Comparison of ENCODE assay signal across 8 mouse cellular contexts in the genomic region with DNA sequence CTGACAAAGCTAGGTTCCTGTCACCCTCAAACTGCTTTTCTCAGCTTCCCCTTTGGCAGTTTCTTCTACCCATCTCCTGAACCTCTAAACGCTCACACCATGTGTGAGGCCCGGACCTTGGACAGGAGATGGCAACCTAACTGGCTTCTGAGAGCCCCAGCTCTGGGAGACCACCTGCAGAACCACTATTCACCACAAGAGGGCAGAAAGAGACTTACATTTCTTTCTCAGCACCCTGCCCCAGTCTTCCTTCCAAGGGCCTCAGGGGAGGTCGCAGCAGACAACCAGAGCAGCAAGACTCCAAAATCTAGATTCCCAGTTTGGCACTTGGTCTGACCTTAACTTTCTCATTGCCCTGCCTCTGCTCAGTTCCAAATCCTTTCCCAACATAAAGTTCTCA. TPM values are rescaled to one million over a fixed set of nuclear protein-coding genes. Genes with fewer than 3 reads are reported as not detected.
DNase-seq lines count a peak whose midpoint lies in the region; ATAC-seq and TF ChIP-seq lines count a peak whose summit lies in the region.

No protein-coding gene starts in this region.

- H3K36me3 ChIP-seq in G1E (replicated peaks), result no peaks in the 10 kb centered on the region
- H3K36me3 ChIP-seq in embryonic facial prominence, embryonic 10.5 days (replicated peaks), result peaks cover 95% of the 10 kb centered on the region
- H3K36me3 ChIP-seq in heart, postnatal 0 days (replicated peaks; ENCODE audit: control insufficient read depth, insufficient read depth, low read length), result peaks cover 15% of the 10 kb centered on the region
- H3K36me3 ChIP-seq in lung, embryonic 16.5 days (ENCODE audit: control insufficient read depth, insufficient read depth, low read length), result peaks cover 20% of the 10 kb centered on the region

- peak; percentile 71 for TF ChIP-seq CTCF in G1E (IDR thresholded peaks at IDR 0.05; ENCODE audit: low read depth, low read length)
- peak; percentile 85 for TF ChIP-seq CTCF in heart, postnatal 0 days (IDR thresholded peaks at IDR 0.05; ENCODE audit: low read depth)

- no peak overlapping the region for H3K4me2 ChIP-seq in heart, postnatal 0 days (ENCODE audit: low read depth, low read length)
- H3K4me2 ChIP-seq in lung, embryonic 16.5 days (ENCODE audit: low read depth, low read length), result no peak overlapping the region

- ATAC-seq in G1E (ENCODE audit: extremely low read depth, insufficient number of reproducible peaks, low FRiP score, poor library complexity, severe bottlenecking), result peak; percentile 15; the same call in 1 of the 2 replicates
- ATAC-seq in heart, postnatal 0 days (ENCODE audit: insufficient read depth, low read depth), result peak; percentile 43; the same call in 1 of the 2 replicates
- peak; percentile 44; the same call in 1 of the 2 replicates for ATAC-seq in lung, embryonic 16.5 days (ENCODE audit: low read depth)
- no peak for ATAC-seq in inflammation-experienced regulatory T-cells, adult 6 months

- H3K4me3 ChIP-seq in G1E (ENCODE audit: low read depth, low read length), result no peak overlapping the region
- H3K4me3 ChIP-seq in embryonic facial prominence, embryonic 10.5 days, result no peak overlapping the region
- H3K4me3 ChIP-seq in heart, postnatal 0 days (ENCODE audit: low read depth, low read length), result no peak overlapping the region
- no peak overlapping the region for H3K4me3 ChIP-seq in lung, embryonic 16.5 days (ENCODE audit: low read length)

- no peak overlapping the region for H3K9ac ChIP-seq in heart, postnatal 0 days (replicated peaks; ENCODE audit: low read depth, low read length)
- no peak overlapping the region for H3K9ac ChIP-seq in lung, embryonic 16.5 days (ENCODE audit: low read length)

- WGBS in embryonic facial prominence, embryonic 10.5 days, result 38% methylated on average over 3 of the region's 3 CpGs
- 16% methylated on average over 3 of the region's 3 CpGs for WGBS in heart, postnatal 0 days
- 10% methylated on average over 3 of the region's 3 CpGs for WGBS in lung, embryonic 16.5 days

- H3K27ac ChIP-seq in embryonic facial prominence, embryonic 10.5 days (replicated peaks), result no peak overlapping the region
- H3K27ac ChIP-seq in heart, postnatal 0 days (ENCODE audit: low read depth), result no peak overlapping the region
- peak overlapping the region; percentile 15; the same call in 1 of the 2 replicates for H3K27ac ChIP-seq in lung, embryonic 16.5 days (ENCODE audit: low read length)

- H3K9me3 ChIP-seq in G1E (replicated peaks), result no peaks in the 10 kb centered on the region
- no peaks in the 10 kb centered on the region for H3K9me3 ChIP-seq in embryonic facial prominence, embryonic 10.5 days
- no peaks in the 10 kb centered on the region for H3K9me3 ChIP-seq in heart, postnatal 0 days (replicated peaks; ENCODE audit: control insufficient read depth, low read length)
- H3K9me3 ChIP-seq in lung, embryonic 16.5 days (ENCODE audit: control insufficient read depth, low read length), result no peaks in the 10 kb centered on the region

- TF ChIP-seq EP300 in heart, postnatal 0 days (IDR thresholded peaks at IDR 0.05; ENCODE audit: low read depth), result no peak

- peaks cover 18% of the 10 kb centered on the region for H3K4me1 ChIP-seq in G1E (ENCODE audit: insufficient read depth, low read depth, low read length)
- peaks cover 4% of the 10 kb centered on the region; the same call in 1 of the 2 replicates for H3K4me1 ChIP-seq in embryonic facial prominence, embryonic 10.5 days
- H3K4me1 ChIP-seq in heart, postnatal 0 days (ENCODE audit: control insufficient read depth, insufficient read depth), result no peaks in the 10 kb centered on the region
- H3K4me1 ChIP-seq in lung, embryonic 16.5 days (replicated peaks; ENCODE audit: control insufficient read depth, insufficient read depth, low read length), result peaks cover 11% of the 10 kb centered on the region

- peaks cover 62% of the 10 kb centered on the region for H3K27me3 ChIP-seq in G1E (ENCODE audit: insufficient read depth, low read length)
- H3K27me3 ChIP-seq in embryonic facial prominence, embryonic 10.5 days (replicated peaks; ENCODE audit: low read depth, poor library complexity, severe bottlenecking), result no peaks in the 10 kb centered on the region
- H3K27me3 ChIP-seq in heart, postnatal 0 days (ENCODE audit: control insufficient read depth, insufficient read depth, low read length), result no peaks in the 10 kb centered on the region
- H3K27me3 ChIP-seq in lung, embryonic 16.5 days (ENCODE audit: control insufficient read depth, insufficient read depth, low read depth, low read length), result no peaks in the 10 kb centered on the region

- peak; percentile 65 for DNase-seq in G1E (ENCODE audit: low spot score)
- peak; percentile 88 for DNase-seq in adrenal gland, postnatal 14 days
- peak; percentile 80 for DNase-seq in embryonic facial prominence, embryonic 10.5 days (ENCODE audit: low spot score)
- DNase-seq in heart, postnatal 0 days (ENCODE audit: low spot score), result peak; percentile 73
- peak; percentile 83 to 89 for DNase-seq in kidney, postnatal 4 days
- DNase-seq in retina, postnatal 7 days (ENCODE audit: low read depth, low spot score), result peak; percentile 70

RNA-seq across cellular contexts. Expression of a gene that starts 35.1 kb away (rescaled TPM):
- not detected in 2 replicates for total RNA-seq in G1E (2014; fragmentation: Nextera tagmentation)
- 0.06 and 0.11 TPM in 2 replicates for total RNA-seq in G1E (2017)
- 0.22 and 0.40 TPM in 2 replicates for polyA plus RNA-seq in G1E (2012)
- 7.4 and 8.0 TPM in 2 replicates for total RNA-seq in adrenal gland, postnatal 14 days (2021)
- 5.2 and 9.7 TPM in 2 replicates for polyA plus RNA-seq in embryonic facial prominence, embryonic 10.5 days (2016; fragmentation: Nextera tagmentation; extraction: Ambion mirVana)
- total RNA-seq in heart, postnatal 0 days (2014; rRNA removed; ENCODE audit: low replicate concordance), result not detected in 2 replicates
- 0.41 and 0.49 TPM in 2 replicates for polyA plus RNA-seq in heart, postnatal 0 days (2015; fragmentation: Nextera tagmentation; extraction: Ambion mirVana)
- polyA plus RNA-seq in lung, embryonic 16.5 days (2015; fragmentation: Nextera tagmentation; extraction: Ambion mirVana), result 1.8 TPM in 2 replicates
- not detected for polyA plus RNA-seq in inflammation-experienced regulatory T-cells, adult 6 months (2017; shearing (Covaris generic))

RNA-seq across cellular contexts. Expression of a gene that starts 47.2 kb away (rescaled TPM):
- total RNA-seq in G1E (2014; fragmentation: Nextera tagmentation), result 338 and 343 TPM in 2 replicates
- 238 and 271 TPM in 2 replicates for total RNA-seq in G1E (2017)
- 622 and 702 TPM in 2 replicates for polyA plus RNA-seq in G1E (2012)
- total RNA-seq in adrenal gland, postnatal 14 days (2021), result 50.9 and 57.3 TPM in 2 replicates
- polyA plus RNA-seq in embryonic facial prominence, embryonic 10.5 days (2016; fragmentation: Nextera tagmentation; extraction: Ambion mirVana), result 110 and 129 TPM in 2 replicates
- total RNA-seq in heart, postnatal 0 days (2014; rRNA removed; ENCODE audit: low replicate concordance), result 109 and 161 TPM in 2 replicates
- 47.9 and 51.5 TPM in 2 replicates for polyA plus RNA-seq in heart, postnatal 0 days (2015; fragmentation: Nextera tagmentation; extraction: Ambion mirVana)
- polyA plus RNA-seq in lung, embryonic 16.5 days (2015; fragmentation: Nextera tagmentation; extraction: Ambion mirVana), result 116 and 119 TPM in 2 replicates
- 10 to 100 TPM; 38.2 to 43.2 (median 42.9) TPM for polyA plus RNA-seq in inflammation-experienced regulatory T-cells, adult 6 months (2017; shearing (Covaris generic))

RNA-seq across cellular contexts. Expression of a gene that starts 51.5 kb away (rescaled TPM):
- total RNA-seq in G1E (2014; fragmentation: Nextera tagmentation) (0.30 TPM in 1 of 2 replicates, not detected in the other), G1E (2017) (0.06 and 0.27 TPM in 2 replicates)
- 0.67 and 0.86 TPM in 2 replicates for polyA plus RNA-seq in G1E (2012)
- 138 and 201 TPM in 2 replicates for total RNA-seq in adrenal gland, postnatal 14 days (2021)
- polyA plus RNA-seq in embryonic facial prominence, embryonic 10.5 days (2016; fragmentation: Nextera tagmentation; extraction: Ambion mirVana), result 66.6 and 70.6 TPM in 2 replicates
- 37.0 and 65.9 TPM in 2 replicates for total RNA-seq in heart, postnatal 0 days (2014; rRNA removed; ENCODE audit: low replicate concordance)
- polyA plus RNA-seq in heart, postnatal 0 days (2015; fragmentation: Nextera tagmentation; extraction: Ambion mirVana), result 15.4 and 15.7 TPM in 2 replicates
- 78.9 and 83.6 TPM in 2 replicates for polyA plus RNA-seq in lung, embryonic 16.5 days (2015; fragmentation: Nextera tagmentation; extraction: Ambion mirVana)
- 1 to 10 TPM in 1 of 3 experiments, under 1 TPM in 1, not detected in 1; 0.04 to 1.4 TPM for polyA plus RNA-seq in inflammation-experienced regulatory T-cells, adult 6 months (2017; shearing (Covaris generic))

RNA-seq across cellular contexts. Expression of a gene that starts 54.7 kb away (rescaled TPM):
- total RNA-seq in G1E (2014; fragmentation: Nextera tagmentation), result 976 and 1,076 TPM in 2 replicates
- total RNA-seq in G1E (2017), result 238 and 262 TPM in 2 replicates
- polyA plus RNA-seq in G1E (2012), result 1,245 and 1,719 TPM in 2 replicates
- total RNA-seq in adrenal gland, postnatal 14 days (2021), result 53.5 and 55.7 TPM in 2 replicates
- 2.2 and 4.5 TPM in 2 replicates for polyA plus RNA-seq in embryonic facial prominence, embryonic 10.5 days (2016; fragmentation: Nextera tagmentation; extraction: Ambion mirVana)
- 43.8 and 68.3 TPM in 2 replicates for total RNA-seq in heart, postnatal 0 days (2014; rRNA removed; ENCODE audit: low replicate concordance)
- polyA plus RNA-seq in heart, postnatal 0 days (2015; fragmentation: Nextera tagmentation; extraction: Ambion mirVana), result 46.4 and 47.6 TPM in 2 replicates
- 155 and 169 TPM in 2 replicates for polyA plus RNA-seq in lung, embryonic 16.5 days (2015; fragmentation: Nextera tagmentation; extraction: Ambion mirVana)
- not detected for polyA plus RNA-seq in inflammation-experienced regulatory T-cells, adult 6 months (2017; shearing (Covaris generic))
